Mouse (Mus musculus): Measurements from ENCODE around the gene Dnal1.

DNA sequence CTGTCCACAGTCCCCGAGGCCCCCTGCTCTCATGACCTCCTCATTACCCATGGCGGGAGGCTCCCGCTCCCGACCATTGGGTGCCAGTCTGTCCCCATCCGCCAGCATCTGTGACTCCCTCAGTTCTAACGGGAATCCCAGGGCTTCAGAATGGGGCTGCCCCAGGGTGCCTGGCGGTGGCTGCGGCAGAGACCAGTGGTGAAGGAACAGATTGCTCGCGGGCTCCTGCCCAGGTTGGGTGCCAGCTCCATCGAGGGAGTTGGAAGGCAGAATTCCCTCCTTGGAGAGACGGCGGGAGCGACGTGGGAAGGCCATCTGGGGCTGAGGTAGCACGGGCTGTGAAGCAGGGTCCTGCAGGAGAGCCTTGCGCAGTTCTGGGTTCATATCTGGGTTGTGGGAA is 58.7 kb downstream of the Dnal1 start:
- TF ChIP-seq CTCF (IDR thresholded peaks at IDR 0.05; ENCODE audit: control insufficient read depth, insufficient read depth, insufficient replicate concordance, low read depth, low read length) (no peak), POLR2A (IDR thresholded peaks at IDR 0.05; ENCODE audit: control insufficient read depth, low read depth, low read length) (no peak)
